Mouse (Mus musculus): ENCODE measurements at regions not wholly inside any gene's neighbourhood (a gene's known extent, or its start where the extent isn't known, plus 50 kb on each side); places are given as distances from the start of the nearest gene placed in this dataset.

DNA sequence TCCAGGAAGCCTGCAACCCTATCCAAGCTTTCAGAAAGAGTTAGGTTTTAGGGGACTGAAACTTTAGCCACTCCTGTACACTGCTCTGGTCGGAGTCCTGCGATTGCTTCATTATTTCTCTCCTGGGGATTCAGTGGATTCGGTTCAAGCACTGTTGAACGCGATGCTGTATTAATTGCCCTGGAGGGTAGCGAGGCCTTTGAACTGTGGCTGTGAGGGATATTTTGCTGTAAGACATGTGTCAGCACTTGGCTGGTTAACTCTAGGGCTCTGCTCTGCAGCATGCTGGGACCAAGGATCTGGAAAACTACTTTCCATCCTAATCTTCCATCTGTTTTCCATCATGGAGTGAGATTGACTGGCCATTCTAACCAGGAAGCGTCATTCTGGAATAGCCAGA lies 374.0 kb downstream of the Epha4 start:
- Histone ChIP-seq H3K4me3 (ENCODE audit: low read depth, low read length) (no peak overlapping the region), H3K4me1 (replicated peaks; ENCODE audit: control insufficient read depth, insufficient read depth) (no peaks in the 10 kb centered on the region), H3K9ac (ENCODE audit: low read length) (no peak overlapping the region), H3K27ac (replicated peaks) (no peak overlapping the region), H3K27me3 (ENCODE audit: control insufficient read depth, insufficient read depth, low read length) (no peaks in the 10 kb centered on the region), H3K4me2 (replicated peaks; ENCODE audit: low read depth) (no peak overlapping the region), H3K36me3 (ENCODE audit: control insufficient read depth, insufficient read depth, low read length) (no peaks in the 10 kb centered on the region), H3K9me3 (ENCODE audit: control insufficient read depth, low read length) (no peaks in the 10 kb centered on the region)
- DNase-seq (ENCODE audit: low spot score), result no peak
- TF ChIP-seq EP300 (optimal IDR thresholded peaks at IDR 0.05) (no peak), CTCF (IDR thresholded peaks at IDR 0.05; ENCODE audit: low read depth) (no peak)
- WGBS, result 77% methylated on average over 7 of the region's 7 CpGs
- no peak for ATAC-seq (ENCODE audit: low FRiP score, low TSS enrichment)

GRCm38 (mm10) chr1:77148052-77148451 lies 366.8 kb downstream of the Epha4 start:
- Histone ChIP-seq H3K4me2 (replicated peaks; ENCODE audit: low read depth) (no peak overlapping the region), H3K9ac (ENCODE audit: low read length) (no peak overlapping the region), H3K27me3 (ENCODE audit: control insufficient read depth, insufficient read depth, low read length) (no peaks in the 10 kb centered on the region), H3K9me3 (ENCODE audit: control insufficient read depth, low read length) (no peaks in the 10 kb centered on the region), H3K4me1 (replicated peaks; ENCODE audit: control insufficient read depth, insufficient read depth) (no peaks in the 10 kb centered on the region), H3K27ac (replicated peaks) (no peak overlapping the region), H3K36me3 (ENCODE audit: control insufficient read depth, insufficient read depth, low read length) (no peaks in the 10 kb centered on the region), H3K4me3 (ENCODE audit: low read depth, low read length) (no peak overlapping the region)
- TF ChIP-seq CTCF (IDR thresholded peaks at IDR 0.05; ENCODE audit: low read depth), result no peak
- TF ChIP-seq EP300 (optimal IDR thresholded peaks at IDR 0.05), result no peak
- no peak for DNase-seq (ENCODE audit: low spot score)
- no peak for ATAC-seq (ENCODE audit: low FRiP score, low TSS enrichment)
- WGBS, result 95% methylated on average over 4 of the region's 4 CpGs

DNA sequence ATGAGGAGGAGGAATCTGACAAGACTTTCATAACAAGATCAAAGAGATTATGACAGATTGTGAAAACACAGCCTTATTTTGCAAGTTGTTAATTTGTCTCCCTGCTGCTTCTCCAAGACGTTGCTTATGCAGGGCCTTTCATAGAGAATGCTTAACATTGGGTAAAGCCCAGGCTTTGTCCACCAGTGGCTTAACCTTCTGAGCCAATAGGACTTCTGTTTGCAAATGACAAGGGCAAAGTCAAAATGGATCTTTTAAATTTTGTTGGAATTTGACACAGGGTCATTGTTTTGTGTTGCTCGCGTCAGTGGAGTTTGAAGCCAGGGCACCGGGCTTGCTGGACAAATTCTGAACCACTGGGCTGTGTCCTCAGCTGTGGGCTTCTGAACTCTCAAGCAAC lies 346.6 kb downstream of the Epha4 start:
- 77% methylated on average over 4 of the region's 4 CpGs for WGBS
- no peak overlapping the region for H3K4me3 ChIP-seq (ENCODE audit: low read depth, low read length)
- H3K9ac ChIP-seq (ENCODE audit: low read length), result no peak overlapping the region
- H3K36me3 ChIP-seq (ENCODE audit: control insufficient read depth, insufficient read depth, low read length), result no peaks in the 10 kb centered on the region
- TF ChIP-seq EP300 (optimal IDR thresholded peaks at IDR 0.05) (no peak), CTCF (IDR thresholded peaks at IDR 0.05; ENCODE audit: low read depth) (no peak)
- no peak overlapping the region for H3K4me2 ChIP-seq (replicated peaks; ENCODE audit: low read depth)
- H3K9me3 ChIP-seq (ENCODE audit: control insufficient read depth, low read length), result no peaks in the 10 kb centered on the region
- DNase-seq (ENCODE audit: low spot score) (no peak), ATAC-seq (ENCODE audit: low FRiP score, low TSS enrichment) (no peak)
- H3K27ac ChIP-seq (replicated peaks), result no peak overlapping the region
- H3K27me3 ChIP-seq (ENCODE audit: control insufficient read depth, insufficient read depth, low read length), result no peaks in the 10 kb centered on the region
- no peaks in the 10 kb centered on the region for H3K4me1 ChIP-seq (replicated peaks; ENCODE audit: control insufficient read depth, insufficient read depth)

DNA sequence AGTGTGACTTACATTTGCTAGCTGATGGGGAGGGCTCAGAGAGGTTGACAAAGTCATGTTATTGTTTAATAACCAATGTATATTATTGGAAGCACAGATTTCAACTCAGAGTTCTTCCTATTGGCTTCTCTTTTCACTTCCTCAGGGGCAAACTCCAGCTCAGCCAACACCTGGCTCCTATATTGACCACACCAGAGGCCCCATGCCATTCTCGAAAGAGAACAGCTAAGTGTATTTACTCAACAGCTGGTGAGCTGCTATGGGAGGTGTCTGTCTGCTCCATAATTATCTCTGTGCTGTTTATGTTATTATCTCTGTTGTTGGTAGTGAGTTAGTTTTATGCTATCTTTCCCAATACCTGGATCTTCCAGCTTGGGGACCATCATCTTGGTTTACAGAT lies 342.4 kb downstream of the Epha4 start:
- no peak for TF ChIP-seq CTCF (IDR thresholded peaks at IDR 0.05; ENCODE audit: low read depth)
- no peak for TF ChIP-seq EP300 (optimal IDR thresholded peaks at IDR 0.05)
- 57% methylated on average over 1 of the region's 1 CpGs for WGBS

DNA sequence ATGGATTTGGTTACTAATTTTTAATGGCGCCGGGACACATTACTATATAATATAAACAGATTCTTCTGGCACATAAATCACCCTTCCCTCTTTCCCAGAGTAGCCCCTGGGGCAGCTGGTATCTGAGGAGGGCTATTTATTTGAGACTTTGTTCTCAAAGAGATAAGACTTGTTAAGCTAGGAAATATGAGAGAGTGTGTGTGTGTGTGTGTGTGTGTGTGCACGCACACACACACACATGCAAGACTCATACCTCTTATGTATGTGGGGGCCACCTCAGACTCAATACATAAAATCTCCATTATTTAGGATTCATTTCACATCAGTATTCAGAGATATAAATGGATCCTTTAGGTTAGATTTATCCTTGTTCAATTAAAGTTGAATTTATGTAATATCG lies 340.1 kb downstream of the Epha4 start:
- Histone ChIP-seq H3K27ac (replicated peaks) (no peak overlapping the region), H3K4me2 (replicated peaks; ENCODE audit: low read depth) (no peak overlapping the region), H3K27me3 (ENCODE audit: control insufficient read depth, insufficient read depth, low read length) (no peaks in the 10 kb centered on the region), H3K4me3 (ENCODE audit: low read depth, low read length) (no peak overlapping the region), H3K4me1 (replicated peaks; ENCODE audit: control insufficient read depth, insufficient read depth) (no peaks in the 10 kb centered on the region), H3K9ac (ENCODE audit: low read length) (no peak overlapping the region), H3K36me3 (ENCODE audit: control insufficient read depth, insufficient read depth, low read length) (no peaks in the 10 kb centered on the region), H3K9me3 (ENCODE audit: control insufficient read depth, low read length) (no peaks in the 10 kb centered on the region)
- no peak for ATAC-seq (ENCODE audit: low FRiP score, low TSS enrichment)
- DNase-seq (ENCODE audit: low spot score), result no peak
- TF ChIP-seq EP300 (optimal IDR thresholded peaks at IDR 0.05), result no peak
- TF ChIP-seq CTCF (IDR thresholded peaks at IDR 0.05; ENCODE audit: low read depth), result no peak
- WGBS, result 30% methylated on average over 4 of the region's 4 CpGs

More for the DNA sequence above, 342.4 kb downstream of the Epha4 start:
- H3K27ac ChIP-seq (replicated peaks), result no peak overlapping the region
- H3K4me1 ChIP-seq (replicated peaks; ENCODE audit: control insufficient read depth, insufficient read depth), result no peaks in the 10 kb centered on the region
- H3K9ac ChIP-seq (ENCODE audit: low read length), result no peak overlapping the region
- no peak for ATAC-seq (ENCODE audit: low FRiP score, low TSS enrichment)
- H3K36me3 ChIP-seq (ENCODE audit: control insufficient read depth, insufficient read depth, low read length), result no peaks in the 10 kb centered on the region
- no peak overlapping the region for H3K4me2 ChIP-seq (replicated peaks; ENCODE audit: low read depth)
- DNase-seq (ENCODE audit: low spot score), result no peak
- H3K9me3 ChIP-seq (ENCODE audit: control insufficient read depth, low read length), result no peaks in the 10 kb centered on the region
- no peak overlapping the region for H3K4me3 ChIP-seq (ENCODE audit: low read depth, low read length)
- H3K27me3 ChIP-seq (ENCODE audit: control insufficient read depth, insufficient read depth, low read length), result no peaks in the 10 kb centered on the region

GRCm38 (mm10) chr1:77175214-77175613 lies 339.7 kb downstream of the Epha4 start:
- Histone ChIP-seq H3K27me3 (ENCODE audit: control insufficient read depth, insufficient read depth, low read length) (no peaks in the 10 kb centered on the region), H3K4me2 (replicated peaks; ENCODE audit: low read depth) (no peak overlapping the region), H3K9me3 (ENCODE audit: control insufficient read depth, low read length) (no peaks in the 10 kb centered on the region), H3K4me3 (ENCODE audit: low read depth, low read length) (no peak overlapping the region), H3K36me3 (ENCODE audit: control insufficient read depth, insufficient read depth, low read length) (no peaks in the 10 kb centered on the region), H3K27ac (replicated peaks) (no peak overlapping the region), H3K4me1 (replicated peaks; ENCODE audit: control insufficient read depth, insufficient read depth) (no peaks in the 10 kb centered on the region), H3K9ac (ENCODE audit: low read length) (no peak overlapping the region)
- TF ChIP-seq EP300 (optimal IDR thresholded peaks at IDR 0.05) (no peak), CTCF (IDR thresholded peaks at IDR 0.05; ENCODE audit: low read depth) (no peak)
- ATAC-seq (ENCODE audit: low FRiP score, low TSS enrichment), result no peak
- DNase-seq (ENCODE audit: low spot score), result no peak
- WGBS, result 47% methylated on average over 3 of the region's 3 CpGs

Data from stomach, postnatal 0 days (tissue).